Mouse (Mus musculus) urinary bladder, postnatal 4 days (tissue): ENCODE measurements around the gene Hmgxb4.
"Not testable (repeated sequence)": the region's sequence is repeated elsewhere in the genome, so short reads cannot be mapped to it uniquely, and the experiment has no call there.

Source experiments
- DNase-seq, 2 experiments: peaks; one replicate each; pipeline ENCODE4 v3.0.0; 2021 to 2022; ENCODE audit warnings: low spot score in 2 of 2

Gene Hmgxb4

DNA sequence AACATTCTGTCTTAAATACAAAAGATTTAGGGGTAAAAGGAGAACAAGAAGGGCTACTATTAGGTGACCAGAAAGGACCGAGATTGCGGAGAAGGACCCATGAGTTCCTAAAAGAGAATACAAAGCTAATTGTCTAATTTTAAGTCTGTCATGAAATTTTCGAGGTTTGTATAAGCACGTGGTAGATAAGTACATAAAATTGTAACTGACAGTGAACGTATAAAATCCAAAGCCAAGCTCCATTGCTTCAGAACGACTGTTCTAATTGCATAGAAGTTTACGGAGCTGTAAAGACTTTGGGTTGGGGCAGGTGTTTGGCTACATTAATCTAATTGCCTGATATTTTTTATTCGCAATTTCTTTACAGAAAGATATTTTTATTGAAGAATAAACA lies at the start of gene Hmgxb4:
TSS of gene Hmgxb4 (plus strand) at position 276 of the 394 bp plus-strand sequence.
- no peak for DNase-seq

DNA sequence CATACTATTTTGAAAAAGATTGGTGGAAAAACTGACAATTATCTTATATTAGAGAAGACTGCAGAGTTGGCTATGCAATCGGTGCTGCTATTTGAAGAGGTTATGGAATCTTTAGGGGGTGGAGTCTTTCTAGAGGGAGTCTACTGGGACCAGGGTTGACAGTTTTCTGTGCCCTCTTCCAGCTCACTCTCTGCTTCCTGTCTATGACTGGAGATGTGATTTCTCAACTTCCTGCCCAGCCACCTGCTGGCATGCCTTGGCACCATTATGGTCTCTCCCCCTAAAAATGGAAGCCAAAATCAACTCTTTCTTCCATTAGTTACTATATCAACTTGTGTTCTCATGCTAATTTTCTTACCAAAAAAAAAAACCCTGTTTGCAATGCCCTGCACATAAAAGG lies 43.7 kb upstream of the Hmgxb4 start:
- DNase-seq: no peak

DNA sequence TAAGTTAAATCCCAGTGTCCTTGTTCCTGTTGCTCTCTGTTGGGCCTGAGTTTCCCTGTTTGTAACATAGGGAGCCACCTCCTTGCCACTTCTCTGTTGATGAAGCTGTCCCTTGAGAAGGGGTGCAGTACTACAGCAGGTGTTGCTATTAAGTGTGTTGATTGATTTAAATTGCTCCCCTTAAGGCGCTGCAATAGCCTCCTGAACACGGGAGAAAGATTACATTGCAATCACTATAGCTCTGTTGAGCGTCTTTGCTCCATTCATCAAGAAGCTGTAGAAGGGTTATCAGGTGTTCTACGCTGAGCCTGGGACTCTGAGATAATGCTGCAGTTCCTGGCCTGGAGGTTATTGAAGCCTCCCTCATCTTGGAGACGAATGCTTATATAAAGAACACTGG lies 29.2 kb upstream of the Hmgxb4 start:
- no peak for DNase-seq

DNA sequence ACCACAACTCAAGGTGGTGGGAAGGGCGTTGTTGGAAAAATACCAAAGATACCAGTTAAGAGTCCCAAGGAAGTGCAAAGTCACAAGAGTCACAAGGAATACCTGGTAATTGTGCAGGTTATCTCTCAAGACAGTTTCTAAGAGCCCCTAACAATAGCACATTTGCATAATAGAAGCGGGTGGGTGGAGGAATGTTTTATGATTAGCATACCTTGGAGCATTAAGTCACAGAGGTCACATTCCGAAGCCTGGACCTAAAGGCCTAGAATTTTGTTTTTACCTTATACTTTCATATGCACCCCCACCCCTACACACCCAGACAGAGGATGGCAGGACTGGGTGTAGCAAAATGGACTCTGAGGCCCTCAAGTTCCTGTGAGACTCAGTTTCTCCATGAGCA lies 22.9 kb upstream of the Hmgxb4 start:
- not testable (repeated sequence) for DNase-seq

DNA sequence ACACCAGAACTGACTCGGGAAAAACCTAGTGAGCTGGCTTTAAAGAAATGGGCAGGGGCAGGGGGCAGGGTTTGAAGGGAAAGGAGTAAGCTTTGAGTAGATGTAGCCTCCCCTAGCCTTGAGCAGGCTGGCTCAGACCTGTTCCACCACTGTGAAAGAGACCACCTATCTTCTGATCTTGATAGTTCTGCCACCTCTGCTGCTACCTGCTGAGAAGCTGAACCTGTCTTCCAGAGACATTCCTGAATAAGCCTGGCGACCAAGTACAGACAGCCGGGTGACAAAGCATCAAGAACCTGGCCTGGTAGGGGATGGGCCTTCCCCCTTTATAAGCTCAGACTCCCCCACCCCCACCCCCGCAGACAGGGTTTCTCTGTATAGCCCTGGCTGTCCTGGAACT lies 21.5 kb upstream of the Hmgxb4 start:
- DNase-seq: no peak

DNA sequence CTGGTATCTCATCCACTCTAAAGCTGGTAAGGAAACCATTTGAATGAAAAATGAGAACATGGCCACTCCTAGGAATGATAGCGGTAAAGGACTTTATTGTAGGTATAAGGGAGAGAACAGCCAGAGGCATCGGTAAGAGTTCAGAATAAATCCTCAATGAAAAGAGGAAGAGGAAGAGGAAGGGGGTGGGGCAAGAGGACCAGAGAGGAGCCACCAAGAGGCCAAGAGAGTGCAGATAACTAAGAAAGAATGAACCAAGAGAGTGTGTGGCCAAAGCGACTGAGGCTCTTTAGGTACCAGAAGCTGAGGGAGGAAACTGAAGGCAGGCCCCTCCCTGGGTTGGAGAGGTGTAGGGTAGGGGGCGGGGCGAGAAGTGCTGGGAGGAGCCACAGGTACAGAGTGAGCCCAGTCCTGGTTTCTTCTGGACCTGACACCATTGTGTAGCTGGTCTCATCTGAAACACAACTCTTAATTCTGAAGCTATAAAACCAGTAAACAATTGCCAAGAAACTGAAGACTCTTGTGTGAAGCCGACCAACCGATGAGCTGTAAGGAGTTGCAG lies 20.8 kb upstream of the Hmgxb4 start:
- no peak for DNase-seq

DNA sequence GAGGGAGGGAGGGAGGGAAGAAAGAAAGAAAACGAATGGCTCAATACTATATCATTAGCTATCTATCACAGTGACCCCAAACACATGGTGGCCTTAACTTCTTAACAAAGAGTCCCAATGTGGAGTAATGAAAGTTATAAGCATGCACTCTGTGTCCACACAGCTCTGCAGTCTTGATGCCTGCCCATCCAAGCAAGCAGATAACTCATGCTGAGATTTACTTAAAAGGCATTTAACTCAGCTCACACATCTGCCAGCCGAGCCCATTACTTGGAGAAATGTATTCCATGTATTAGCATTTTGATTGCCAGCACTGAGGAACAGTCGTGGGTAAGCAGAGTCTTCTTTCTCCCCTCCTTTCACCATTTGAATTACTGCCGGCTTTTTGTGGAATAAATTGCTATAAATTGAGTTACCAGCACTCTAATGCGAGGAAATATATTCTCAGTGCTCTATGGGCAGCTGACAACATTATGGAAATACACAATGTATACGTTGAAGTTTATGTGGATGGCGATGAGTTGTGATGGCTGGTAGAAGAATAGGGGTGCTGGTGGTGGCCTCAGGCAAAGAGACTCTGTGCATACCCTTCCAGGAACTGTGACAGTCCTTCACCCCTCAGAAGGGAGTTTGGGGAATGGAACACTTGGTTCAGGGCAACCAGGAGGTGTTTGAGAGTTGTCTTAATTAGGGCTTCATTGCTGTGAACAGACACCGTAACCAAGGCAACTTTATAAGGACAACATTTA lies 19.9 kb upstream of the Hmgxb4 start:
- DNase-seq: no peak

DNA sequence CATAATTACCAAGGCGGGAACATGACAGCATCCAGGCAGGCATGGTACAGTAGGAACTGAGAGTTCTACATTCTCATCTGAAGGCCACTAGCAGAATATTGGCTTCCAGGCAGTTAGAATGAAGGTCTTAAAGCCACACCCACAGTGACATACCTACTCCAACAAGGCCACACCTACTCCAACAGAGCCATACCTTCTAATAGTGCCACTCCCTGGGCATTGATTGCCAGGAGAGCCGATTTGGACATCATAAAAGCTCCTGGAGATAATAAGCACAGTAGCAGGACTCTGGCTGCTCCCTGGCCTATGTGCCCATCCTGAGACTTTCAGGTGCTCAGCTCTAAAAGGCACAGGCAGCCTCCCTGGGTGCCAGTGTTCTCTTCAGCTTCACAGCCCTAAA lies 19.3 kb upstream of the Hmgxb4 start:
- DNase-seq: no peak

DNA sequence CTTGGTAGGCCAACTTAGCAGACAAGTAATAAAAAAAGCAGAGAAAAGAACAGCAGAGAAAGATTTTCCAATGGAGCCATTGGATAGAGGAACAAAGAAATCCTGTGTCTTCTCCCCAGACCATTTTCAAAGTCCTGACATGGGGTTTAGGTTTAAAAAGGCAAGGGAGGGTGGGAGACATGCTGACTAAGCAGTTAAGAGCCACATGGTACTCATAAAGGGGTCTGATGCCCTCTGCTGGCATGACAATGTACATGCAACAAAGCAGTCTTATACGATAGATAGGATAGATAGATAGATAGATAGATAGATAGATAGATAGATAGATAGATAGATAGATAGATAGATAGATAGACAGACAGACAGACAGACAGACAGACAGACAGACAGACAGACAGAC lies 15.7 kb upstream of the Hmgxb4 start:
- no peak for DNase-seq

DNA sequence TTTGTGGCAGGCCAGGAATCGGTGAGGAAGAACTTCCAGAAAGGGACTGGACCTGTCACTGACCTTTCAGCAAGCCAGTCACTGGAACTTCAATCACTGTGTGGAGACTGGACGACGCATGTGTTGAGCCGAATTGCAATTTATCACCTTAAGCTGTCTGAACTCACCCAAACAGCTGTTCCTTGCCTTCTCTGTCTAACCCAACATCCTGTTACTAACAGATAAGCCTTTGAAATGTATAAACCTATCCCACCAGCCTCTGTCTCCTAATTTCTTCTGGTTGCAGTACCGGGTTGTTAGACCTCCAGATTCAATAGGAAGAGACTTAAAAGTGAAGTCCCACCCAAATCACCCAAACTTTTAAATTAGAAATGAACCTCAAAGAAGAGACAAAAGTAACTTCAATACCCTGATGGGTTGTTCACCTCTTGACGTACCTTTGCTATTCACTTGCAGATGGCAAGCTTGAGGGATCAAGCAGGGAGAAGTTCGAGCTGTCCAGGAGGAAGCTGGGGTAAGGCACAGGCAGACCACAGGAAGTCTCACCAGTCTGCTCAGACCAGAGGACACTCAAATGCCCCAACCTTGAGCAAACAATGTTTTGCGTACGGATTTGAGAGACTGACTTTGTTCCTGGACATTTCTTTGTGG lies 13.0 kb upstream of the Hmgxb4 start:
- no peak for DNase-seq

DNA sequence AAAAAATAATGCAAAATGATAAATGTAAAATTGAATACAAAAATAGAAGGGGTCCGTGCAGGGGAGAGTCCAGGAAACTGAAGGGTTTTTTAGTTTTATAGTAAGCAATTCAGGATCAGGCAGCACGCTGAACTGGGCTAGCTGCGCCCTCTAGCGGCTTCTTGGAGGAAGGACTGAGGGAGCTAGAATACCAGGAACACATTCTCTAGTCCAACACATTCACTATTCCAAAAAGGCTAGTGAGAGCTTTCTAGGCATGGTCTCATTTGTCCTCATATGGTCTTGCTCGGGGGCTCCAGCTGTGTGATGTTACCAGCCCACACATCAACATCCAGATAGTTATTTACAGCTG lies 12.5 kb upstream of the Hmgxb4 start:
- peak; percentile 23 to 67 for DNase-seq

DNA sequence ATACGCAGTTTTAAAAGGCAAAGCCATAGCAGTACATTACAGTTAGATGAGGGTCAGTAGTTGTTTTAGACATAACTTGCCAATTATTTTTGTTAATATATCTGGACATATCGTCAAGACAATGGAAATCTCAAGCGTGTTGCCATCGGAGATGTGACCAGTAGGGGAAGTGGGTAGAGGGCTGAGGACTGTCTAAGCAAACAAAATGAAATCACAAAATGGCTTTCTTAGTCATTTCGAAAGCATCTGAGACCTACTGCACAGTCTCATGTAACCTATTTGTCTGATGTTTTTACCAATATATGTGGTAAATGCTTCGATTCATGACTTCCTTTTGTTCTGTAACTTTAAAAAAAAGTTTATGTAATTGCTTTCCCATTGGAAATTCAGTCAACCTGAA lies 11.3 kb upstream of the Hmgxb4 start:
- DNase-seq: no peak

DNA sequence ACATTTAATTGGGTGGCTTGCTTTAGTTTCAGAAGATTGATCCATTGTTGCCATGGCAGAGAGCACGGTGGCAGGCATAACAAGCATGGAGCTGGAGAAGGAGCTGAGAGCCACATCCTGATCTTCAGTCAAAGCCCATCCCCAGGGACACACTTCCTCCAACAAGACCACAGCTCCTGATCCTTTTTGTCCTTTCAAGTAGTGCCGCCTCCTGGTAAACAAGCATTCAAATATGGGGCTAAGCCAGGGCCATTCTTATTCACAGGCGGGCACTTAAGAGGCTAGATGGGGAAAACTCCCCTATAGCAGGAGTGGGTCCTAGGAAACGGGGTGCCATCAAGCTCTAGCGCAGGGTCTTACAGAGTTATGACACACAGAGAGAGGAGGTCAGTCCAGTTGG lies 5.7 kb upstream of the Hmgxb4 start:
- DNase-seq: no peak

DNA sequence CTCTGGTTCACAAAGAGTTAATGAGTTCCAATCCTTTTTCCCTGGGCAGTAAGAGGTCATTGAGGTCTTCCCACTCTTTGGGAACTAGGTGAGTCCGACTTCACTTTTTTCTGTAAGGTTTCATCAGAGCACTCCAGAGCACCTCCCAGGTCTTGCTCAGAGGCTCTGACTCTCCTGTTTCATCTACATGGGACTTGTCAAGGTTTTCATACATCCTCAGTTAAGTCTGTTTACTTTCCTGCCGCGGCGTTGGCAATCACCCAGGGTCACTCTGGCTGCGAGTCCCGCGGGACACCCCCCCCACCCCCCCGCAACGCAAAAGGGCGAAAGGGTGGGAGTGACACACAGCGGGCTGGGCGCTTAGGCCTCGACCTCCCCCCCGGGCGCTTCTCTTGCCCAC lies 3.1 kb upstream of the Hmgxb4 start:
- DNase-seq: no peak

DNA sequence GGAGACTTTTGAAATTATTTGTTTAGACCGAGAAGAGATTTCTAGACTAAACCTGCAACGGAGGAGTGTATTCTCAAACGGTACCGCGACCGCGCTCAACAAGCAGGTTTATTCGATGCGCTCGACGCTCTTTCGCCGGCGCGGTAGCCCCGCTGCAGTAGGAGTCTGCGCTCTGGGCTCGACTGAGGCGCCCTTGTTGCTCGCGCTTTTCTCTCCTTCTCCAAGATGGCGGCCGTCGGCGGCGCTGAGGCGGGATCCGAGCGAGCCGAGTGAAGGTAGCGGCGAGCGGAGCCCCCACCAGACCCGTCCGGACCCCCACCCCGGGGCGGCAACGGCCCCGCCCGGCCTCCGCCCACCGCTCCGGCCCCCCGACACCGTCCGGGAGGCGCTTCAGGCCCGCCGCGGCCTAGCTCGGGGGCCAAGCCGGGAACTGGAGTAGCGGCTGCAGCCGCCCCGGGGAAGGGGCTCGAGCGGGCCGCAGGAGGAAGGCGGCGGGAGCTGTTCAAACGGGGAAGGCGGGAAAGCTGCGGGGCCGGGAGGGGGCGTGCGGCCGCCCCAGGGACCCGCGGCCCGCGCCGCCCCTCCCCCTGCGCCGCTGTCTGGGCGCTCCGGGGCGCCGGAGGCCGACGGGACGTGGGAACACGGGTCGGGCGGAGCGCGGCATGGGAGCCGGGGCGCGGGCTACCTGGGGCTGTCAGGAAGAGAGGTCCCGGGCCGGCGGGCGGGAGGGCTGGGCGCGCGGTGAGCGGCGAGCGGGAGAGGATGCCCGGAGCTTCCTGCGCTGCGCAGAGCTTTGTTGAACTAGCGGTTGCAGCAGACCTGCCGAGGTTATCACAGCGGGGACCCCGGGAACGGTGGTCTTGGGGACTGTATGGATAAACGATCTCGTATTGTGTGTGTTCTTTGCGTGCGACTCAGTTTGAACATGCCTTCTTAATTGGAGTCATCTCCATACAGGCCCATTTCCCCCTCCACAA lies 607 bp downstream of the Hmgxb4 start:
- DNase-seq: peak; percentile 79 to 84

DNA sequence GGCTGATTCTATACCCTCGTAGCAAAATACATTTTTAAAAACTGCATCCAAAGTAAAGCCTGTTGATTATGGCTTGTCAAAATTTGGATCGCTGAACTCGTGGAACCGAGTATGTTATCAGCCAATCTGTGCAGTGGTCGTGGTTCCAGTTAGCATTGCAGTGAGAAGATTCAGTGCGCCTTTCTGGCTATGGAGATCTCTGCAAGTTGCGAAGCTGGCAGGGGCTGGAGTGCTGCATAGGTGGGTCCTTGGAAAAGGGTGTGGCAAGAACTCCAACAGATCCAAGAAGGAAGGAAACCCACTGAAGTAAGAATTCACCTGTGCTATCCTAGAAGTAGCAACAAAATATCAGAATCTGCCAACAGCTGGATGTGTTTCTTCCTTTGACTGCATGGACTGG lies 1.4 kb downstream of the Hmgxb4 start:
- DNase-seq: no peak

DNA sequence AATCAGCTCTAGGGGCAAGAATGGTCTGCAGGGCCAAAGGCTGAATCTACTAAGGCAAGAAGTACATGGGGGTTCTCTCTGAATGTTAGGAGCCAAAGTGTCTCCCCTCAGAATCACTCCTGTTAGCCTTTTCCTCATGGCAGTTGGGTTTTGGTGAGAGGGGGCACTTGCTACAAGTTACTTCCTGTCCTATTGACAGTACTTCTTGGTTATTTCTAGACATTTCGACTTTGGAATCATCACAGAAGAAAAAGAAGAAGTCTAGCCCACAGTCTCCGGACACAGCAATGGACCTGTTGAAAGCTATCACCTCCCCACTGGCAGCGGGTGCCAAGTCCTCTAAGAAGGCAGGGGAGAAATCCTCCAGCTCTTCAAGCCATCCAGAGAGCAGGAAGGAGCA lies 7.3 kb downstream of the Hmgxb4 start:
- DNase-seq: no peak

DNA sequence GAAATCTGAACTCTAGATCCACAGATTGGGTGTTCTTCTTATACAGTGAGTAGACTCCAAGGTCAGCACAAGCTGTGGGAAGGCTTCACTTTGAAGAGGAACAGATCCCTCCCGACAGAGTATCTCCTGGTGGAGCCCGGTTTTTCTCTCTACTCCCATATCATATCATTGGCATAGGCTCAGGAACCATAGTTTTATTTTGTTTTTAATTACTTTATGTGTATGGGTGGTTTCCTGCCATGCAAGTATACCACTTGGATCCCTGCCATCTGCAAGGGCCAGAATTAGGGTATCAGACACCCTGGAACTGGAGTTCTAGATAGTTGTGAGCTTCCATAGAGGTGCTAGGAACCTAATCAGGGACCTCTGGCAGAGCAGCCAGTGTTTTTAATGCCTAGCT lies 15.7 kb downstream of the Hmgxb4 start:
- no peak for DNase-seq

DNA sequence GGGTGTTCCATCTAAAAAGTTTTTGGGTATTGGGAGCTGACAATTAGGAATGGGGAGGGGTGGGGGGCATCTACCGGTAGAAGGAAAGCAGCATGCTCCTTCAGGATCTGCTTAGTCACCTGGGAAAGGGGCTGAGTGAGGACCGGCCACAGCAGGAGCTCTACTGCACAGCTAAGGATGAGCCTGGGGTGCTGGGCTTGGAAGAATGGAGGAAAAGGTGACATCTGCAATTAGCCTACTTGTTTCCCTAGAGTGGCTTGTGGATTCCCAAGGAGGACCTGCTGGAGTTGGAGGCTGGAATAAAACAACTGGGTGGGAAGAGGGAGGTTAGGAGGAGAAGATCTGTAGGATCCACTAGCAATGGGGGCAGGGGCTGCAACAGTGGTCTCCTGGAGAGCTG lies 20.4 kb downstream of the Hmgxb4 start:
- DNase-seq: no peak

DNA sequence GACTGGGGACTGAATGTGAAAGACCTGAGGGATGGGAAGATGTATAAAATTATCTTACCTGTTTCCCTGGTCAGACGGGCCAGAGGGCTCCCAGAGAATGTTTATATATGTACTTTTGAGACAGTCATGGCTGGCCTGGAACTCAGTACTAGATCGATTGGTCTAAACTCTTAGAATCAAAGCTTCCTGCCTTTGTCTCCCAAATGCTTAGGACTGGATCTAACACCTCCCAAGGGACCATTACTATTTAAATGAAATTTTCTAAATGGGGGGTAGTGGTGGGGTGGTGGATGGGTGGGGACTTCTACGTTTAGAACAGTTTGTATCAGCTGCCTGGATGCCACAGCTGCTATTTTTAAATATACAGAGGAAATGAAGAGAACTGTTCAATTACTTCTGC lies 20.8 kb downstream of the Hmgxb4 start:
- no peak for DNase-seq

DNA sequence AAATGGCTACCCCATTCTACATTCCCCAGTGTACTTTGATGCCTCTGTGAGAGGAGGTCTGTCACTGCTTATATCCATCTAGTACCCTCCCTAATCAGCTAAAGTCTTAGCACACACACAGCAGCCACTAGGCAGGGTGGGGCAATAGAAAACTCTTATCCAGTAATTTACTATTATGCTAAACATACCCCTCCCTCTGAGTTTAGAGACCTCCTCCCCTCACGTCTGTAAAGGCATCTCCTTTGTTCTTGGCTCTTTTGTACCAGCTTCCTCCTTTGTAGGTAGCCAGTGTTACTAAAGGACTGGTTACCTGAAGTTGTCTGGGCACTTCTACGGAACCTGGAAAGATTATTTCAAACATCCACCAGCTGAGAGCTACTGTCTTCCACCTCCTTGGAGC lies 22.8 kb downstream of the Hmgxb4 start:
- no peak for DNase-seq

DNA sequence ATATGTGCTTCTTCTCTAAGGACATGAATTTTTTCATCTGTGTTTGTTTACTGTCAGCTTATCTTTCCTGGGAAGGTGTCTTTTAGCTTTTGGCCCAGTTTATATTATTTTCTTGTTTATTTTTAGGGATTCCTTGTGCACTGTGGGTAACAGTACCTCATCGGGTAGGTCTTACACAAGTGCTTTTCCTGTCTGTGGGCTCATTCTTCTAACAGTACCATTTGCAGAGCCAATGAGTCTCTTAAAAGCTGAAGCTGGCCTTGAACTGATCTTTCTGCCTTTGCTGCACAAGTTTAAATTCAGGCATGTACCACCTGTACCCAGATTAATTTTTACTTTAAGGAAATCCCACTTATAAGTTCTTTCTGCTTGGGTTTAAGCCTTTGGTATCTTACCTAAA lies 23.3 kb downstream of the Hmgxb4 start:
- DNase-seq: no peak
